Mouse (Mus musculus): ENCODE data around the gene Ksr2. TPM values are rescaled to one million over a fixed set of nuclear protein-coding genes. Genes with fewer than 3 reads are reported as not detected.

Ksr2 gene
- total RNA-seq, 2 experiments from 2014 or later: 0.02 to 0.05 TPM

DNA sequence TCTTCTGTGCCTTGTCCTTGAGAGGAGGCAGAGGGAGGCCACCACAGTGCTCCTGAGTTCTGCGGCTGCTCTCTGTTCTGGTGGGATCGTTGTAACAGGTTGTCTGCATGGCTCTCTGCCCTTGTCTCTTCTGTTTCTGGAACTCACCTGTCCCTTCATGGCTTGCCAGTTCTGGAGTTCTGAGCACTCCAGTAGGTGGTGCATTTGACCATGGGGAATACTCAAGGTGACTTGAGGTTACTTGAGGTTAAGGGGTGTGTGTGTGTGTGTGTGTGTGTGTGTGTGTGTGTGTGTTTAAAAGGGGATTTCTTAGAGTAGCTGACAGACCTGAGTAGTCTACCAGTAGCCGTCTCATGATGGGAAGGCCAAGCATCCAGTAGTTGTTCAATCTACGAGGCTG, 55.2 kb downstream of the Ksr2 start:
- intact Hi-C loops (cut with DNase I): no loop called here
- DNase-seq: no peak

DNA sequence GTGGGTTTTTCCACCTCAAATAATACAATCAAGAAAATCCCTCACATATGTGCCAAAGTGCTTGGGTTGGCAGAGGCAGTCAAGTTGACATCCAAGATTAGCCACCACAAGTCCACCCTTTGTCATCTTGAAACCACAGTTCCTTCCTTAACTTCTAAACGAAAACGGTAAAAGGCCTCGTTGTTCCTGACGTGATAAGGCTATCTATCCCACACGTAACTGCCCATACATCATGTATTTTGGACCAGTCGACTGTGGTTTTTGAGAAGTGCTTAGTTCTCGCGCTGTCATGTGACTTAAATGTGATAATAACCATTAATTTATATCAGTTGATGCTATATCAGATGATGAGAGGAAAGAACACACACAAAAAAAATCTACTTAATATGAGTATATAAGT, 55.8 kb downstream of the Ksr2 start:
- intact Hi-C loops (cut with DNase I): no loop called here

GRCm38 (mm10) chr5:117481162-117481561, 67.4 kb downstream of the Ksr2 start:
- no peak for DNase-seq
- intact Hi-C loops (cut with DNase I): no loop called here

More for the DNA sequence above, 55.8 kb downstream of the Ksr2 start:
- no peak for DNase-seq

- DNase-seq: no peak
- intact Hi-C loops (cut with DNase I): no loop called here
These were observed 67.8 kb downstream of the Ksr2 start for GRCm38 (mm10) chr5:117481586-117481985.

GRCm38 (mm10) chr5:117482013-117482412, 68.2 kb downstream of the Ksr2 start:
- DNase-seq: no peak

DNA sequence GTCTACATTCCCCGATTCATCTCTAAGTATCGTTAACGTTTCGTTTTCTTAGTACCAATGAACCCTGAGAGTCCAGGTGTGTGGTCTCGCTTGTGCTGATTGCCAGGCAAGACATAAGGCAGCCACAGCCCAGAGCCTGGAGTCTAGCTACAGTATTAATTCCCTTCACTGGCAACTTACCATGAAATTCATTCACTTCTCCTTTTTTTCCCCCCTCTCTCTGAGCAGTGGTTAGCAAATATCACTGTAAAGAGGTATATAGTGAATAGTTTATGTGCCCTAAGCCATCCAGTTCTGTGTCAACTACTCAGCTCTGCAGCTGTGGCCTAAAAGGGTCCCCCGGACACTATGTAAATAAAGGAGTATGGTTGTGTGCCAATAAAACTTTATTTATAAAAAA, 71.6 kb downstream of the Ksr2 start:
- intact Hi-C loops (cut with DNase I): no loop called here
- DNase-seq: no peak

More at GRCm38 (mm10) chr5:117482013-117482412, 68.2 kb downstream of the Ksr2 start:
- intact Hi-C loops (cut with DNase I): no loop called here

DNA sequence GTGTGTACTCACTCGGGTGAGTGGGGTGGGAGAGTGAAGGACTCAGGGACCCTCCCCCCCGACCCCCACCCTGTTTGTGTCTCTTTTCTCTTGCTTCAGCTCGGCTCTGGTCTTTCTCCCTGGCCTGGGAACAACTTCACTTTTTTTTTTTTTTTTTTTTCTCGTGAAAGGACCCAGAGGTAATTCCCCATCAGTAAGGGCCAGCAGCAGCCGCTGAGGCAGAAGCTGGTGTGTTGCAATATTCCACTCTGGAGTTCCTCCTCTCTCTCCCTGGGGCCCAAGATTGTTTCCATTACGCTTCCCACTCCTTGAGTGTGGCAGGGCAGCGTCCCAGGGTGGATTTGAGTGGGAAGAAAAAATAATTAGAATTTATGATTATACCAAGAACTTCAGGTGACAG, 72.3 kb downstream of the Ksr2 start:
- intact Hi-C loops (cut with DNase I): no loop called here

GRCm38 (mm10) chr5:117488155-117488554, 74.4 kb downstream of the Ksr2 start:
- intact Hi-C loops (cut with DNase I): no loop called here
- DNase-seq: no peak

More for the DNA sequence above, 72.3 kb downstream of the Ksr2 start:
- no peak for DNase-seq

GRCm38 (mm10) chr5:117488670-117489325, 75.0 kb downstream of the Ksr2 start:
- DNase-seq: no peak
- intact Hi-C loops (cut with DNase I): no loop called here

GRCm38 (mm10) chr5:117492933-117493863, 79.4 kb downstream of the Ksr2 start:
- intact Hi-C loops (cut with DNase I): loop anchor here (2.0 to 5.0 kb wide), 2 partner anchors 106 to 178 kb away; partner anchors contain the start of gene Rfc5
- DNase-seq: no peak

GRCm38 (mm10) chr5:117493947-117494346, 80.1 kb downstream of the Ksr2 start:
- DNase-seq: peak; percentile 69 to 77

DNA sequence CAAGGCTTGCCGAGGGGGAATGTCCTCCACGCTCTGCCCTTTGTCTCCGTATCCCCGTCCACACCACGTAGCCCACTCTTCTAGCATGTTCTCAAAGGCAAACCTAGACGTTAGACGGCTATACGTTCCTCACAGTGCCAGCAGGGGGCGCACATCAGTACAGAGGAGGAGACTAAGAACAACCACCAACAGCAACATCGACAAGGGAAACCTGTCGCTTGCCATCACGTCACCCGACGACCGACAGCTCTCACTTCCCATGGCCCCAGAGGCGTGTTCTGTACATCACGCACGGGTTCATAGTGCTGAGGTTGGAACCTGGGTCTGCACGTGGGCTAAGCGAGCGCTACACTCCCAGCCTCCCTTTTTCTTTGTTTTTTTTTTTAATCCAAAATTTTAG, 83.3 kb downstream of the Ksr2 start:
- no peak for DNase-seq
- intact Hi-C loops (cut with DNase I): no loop called here

More at GRCm38 (mm10) chr5:117493947-117494346, 80.1 kb downstream of the Ksr2 start:
- intact Hi-C loops (cut with DNase I): loop anchor here (2.0 to 5.0 kb wide), 3 partner anchors 107 to 377 kb away; partner anchors contain the start of genes Rfc5 and Suds3

DNA sequence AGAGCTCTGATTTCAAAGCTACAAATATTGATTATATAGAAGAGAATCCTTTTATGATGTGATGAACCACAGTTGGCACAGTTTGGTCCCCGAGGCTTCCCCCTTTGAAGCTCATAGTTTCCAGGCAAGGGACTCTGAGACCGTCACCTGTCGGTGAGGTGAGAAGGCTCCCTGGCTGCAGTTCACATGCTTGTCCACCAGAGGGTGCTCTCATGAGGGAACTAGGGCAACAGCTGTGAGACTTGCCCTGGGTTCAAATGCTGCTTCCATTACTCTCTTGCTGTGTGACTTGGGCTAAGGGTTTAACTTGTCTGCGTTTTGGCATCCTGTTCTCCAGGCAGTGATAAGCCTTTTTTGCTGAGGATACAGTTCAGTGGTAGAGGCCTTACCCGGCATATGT, 88.8 kb downstream of the Ksr2 start:
- no peak for DNase-seq
- intact Hi-C loops (cut with DNase I): no loop called here

DNA sequence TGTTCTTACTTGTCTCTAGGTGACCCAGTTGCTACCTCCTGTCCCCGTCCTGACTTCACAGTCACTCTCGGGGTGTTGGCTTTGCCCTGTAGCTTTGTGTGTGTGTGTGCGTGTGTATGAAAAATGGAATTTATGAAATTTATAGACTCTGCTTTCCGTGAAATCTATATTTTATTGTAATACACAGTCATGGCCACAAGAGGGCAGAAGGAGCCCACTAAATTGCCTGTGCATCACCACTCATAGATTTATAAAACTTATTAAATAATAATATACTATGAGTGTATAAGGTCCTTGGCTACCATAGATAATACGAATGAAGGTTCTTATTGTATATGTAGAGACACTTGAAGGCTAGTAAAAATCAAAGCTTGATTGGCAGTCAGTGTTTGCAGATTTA, 90.6 kb downstream of the Ksr2 start:
- no peak for DNase-seq
- intact Hi-C loops (cut with DNase I): no loop called here

DNA sequence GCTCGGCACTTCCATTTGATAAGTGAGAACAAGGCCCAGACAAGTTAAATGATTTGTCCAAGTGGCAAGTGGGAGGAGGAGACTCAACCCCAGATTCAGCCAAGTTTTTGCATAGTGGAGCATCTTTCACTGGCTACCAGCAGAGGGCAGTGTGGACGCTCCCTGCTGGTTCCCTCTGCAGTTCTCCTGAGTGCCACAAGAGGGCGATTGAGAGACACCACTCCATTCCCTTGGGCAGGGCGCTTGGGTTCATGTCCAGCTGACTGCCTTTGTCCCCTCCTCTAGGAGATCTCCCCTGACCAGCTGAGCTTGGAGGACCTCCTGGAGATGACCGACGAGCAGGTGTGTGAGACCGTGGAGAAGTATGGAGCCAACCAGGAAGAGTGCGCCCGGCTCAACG, 91.4 kb downstream of the Ksr2 start:
- intact Hi-C loops (cut with DNase I): no loop called here
- peak; percentile 61 to 82 for DNase-seq

GRCm38 (mm10) chr5:117505769-117506168, 92.0 kb downstream of the Ksr2 start:
- DNase-seq: no peak
- intact Hi-C loops (cut with DNase I): loop anchor here (2.0 kb wide), 1 partner anchor 441 kb away; no protein-coding TSS in a partner anchor

DNA sequence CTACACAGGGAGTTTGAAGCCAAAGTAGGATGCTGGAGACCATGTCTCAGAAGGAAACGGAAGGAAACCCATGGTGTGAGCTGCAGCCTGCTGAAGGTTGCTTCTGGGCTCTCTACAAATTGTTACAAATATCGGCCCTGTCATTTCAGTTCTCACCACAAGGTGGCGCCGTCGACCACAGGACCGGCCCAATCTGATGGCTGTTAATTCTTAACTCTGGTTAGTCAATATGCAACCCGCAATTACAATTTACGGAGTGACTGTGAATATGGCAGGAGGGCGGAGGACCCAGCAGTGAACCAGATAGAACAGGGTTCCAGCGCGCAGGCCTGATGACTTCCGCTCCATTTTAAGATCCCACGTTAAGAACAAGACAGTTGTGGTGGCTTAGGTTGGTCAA, 92.6 kb downstream of the Ksr2 start:
- intact Hi-C loops (cut with DNase I): loop anchor here (2.0 kb wide), 1 partner anchor 440 kb away; no protein-coding TSS in a partner anchor
- peak; percentile 43 to 69 for DNase-seq

GRCm38 (mm10) chr5:117509511-117510375, 95.9 kb downstream of the Ksr2 start:
- intact Hi-C loops (cut with DNase I): no loop called here
- DNase-seq: peak; percentile 25 to 64

DNA sequence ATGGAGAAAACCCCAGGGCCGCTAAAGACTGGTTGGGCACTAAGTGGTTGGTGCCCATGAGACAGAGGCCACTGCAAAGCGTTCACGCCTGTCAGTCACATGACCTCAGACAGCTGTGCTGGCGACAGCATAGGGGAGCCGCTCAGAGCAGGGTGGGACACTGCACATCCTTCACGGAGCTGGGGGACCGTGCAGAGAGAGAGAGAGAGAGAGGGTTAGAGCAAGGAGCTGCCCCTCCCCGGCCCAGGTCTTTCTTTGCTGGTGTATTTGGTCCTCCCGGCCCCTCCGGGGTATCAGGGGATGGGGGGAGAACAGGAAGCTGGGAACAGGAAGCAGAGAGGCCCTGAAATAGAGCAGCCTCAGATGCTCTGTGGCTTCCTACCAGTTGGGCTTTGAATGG, 97.1 kb downstream of the Ksr2 start:
- intact Hi-C loops (cut with DNase I): no loop called here
- no peak for DNase-seq

- intact Hi-C loops (cut with DNase I): loop anchor here (5.0 kb wide), 1 partner anchor 487 kb away; no protein-coding TSS in a partner anchor
These were observed 101.6 kb downstream of the Ksr2 start for GRCm38 (mm10) chr5:117515396-117515795.

More at GRCm38 (mm10) chr5:117515396-117515795, 101.6 kb downstream of the Ksr2 start:
- DNase-seq: no peak
